ENCODE assay signal across 12 mouse cellular contexts in genomic region chr13:106876278-106876677, GRCm38 (mm10).
DNase-seq lines count a peak whose midpoint lies in the region; ATAC-seq and TF ChIP-seq lines count a peak whose summit lies in the region.
"Had no signal": no experiment of that assay in that cellular context is flagged by ENCODE, and none has a peak within 500 bp of the region (broad histone marks: within the 10 kb centered on the region; RNA-seq: fewer than 3 reads in every experiment).

No protein-coding gene starts in this region.

- H3K27me3 ChIP-seq in forebrain, postnatal 0 days (ENCODE audit: insufficient read depth, low read length), result no peaks in the 10 kb centered on the region
- H3K27me3 ChIP-seq in forebrain, embryonic 13.5 days, result no peaks in the 10 kb centered on the region
- no peaks in the 10 kb centered on the region for H3K27me3 ChIP-seq in midbrain, embryonic 15.5 days (replicated peaks)
- H3K27me3 ChIP-seq: embryonic facial prominence, embryonic 15.5 days; heart, embryonic 15.5 days had no signal

- H3K36me3 ChIP-seq in forebrain, postnatal 0 days (ENCODE audit: insufficient read depth), result peaks cover 3% of the 10 kb centered on the region; the same call in 1 of the 2 replicates
- peaks cover 29% of the 10 kb centered on the region for H3K36me3 ChIP-seq in forebrain, embryonic 13.5 days (ENCODE audit: poor library complexity, severe bottlenecking)
- peaks cover 3% of the 10 kb centered on the region; the same call in 1 of the 2 replicates for H3K36me3 ChIP-seq in midbrain, embryonic 15.5 days (replicated peaks)

- TF ChIP-seq CTCF in forebrain, postnatal 0 days (IDR thresholded peaks at IDR 0.05; ENCODE audit: low read depth), result peak; percentile 32; the same call in 1 of the 2 replicates

- no peak overlapping the region for H3K4me2 ChIP-seq in forebrain, postnatal 0 days (ENCODE audit: low read depth)
- no peak overlapping the region for H3K4me2 ChIP-seq in forebrain, embryonic 13.5 days
- H3K4me2 ChIP-seq in midbrain, embryonic 15.5 days, result no peak overlapping the region
- H3K4me2 ChIP-seq: embryonic facial prominence, embryonic 15.5 days; heart, embryonic 15.5 days had no signal

- no peak overlapping the region for H3K27ac ChIP-seq in forebrain, postnatal 0 days (ENCODE audit: low read depth, low read length)
- H3K27ac ChIP-seq in forebrain, embryonic 13.5 days, result no peak overlapping the region
- no peak overlapping the region for H3K27ac ChIP-seq in midbrain, embryonic 15.5 days
- H3K27ac ChIP-seq: embryonic facial prominence, embryonic 15.5 days; heart, embryonic 15.5 days; midbrain, embryonic 10.5 days had no signal

- no peaks in the 10 kb centered on the region for H3K9me3 ChIP-seq in forebrain, postnatal 0 days (ENCODE audit: low read length)
- H3K9me3 ChIP-seq in forebrain, embryonic 13.5 days (replicated peaks), result no peaks in the 10 kb centered on the region
- H3K9me3 ChIP-seq in midbrain, embryonic 15.5 days, result no peaks in the 10 kb centered on the region
- H3K9me3 ChIP-seq: embryonic facial prominence, embryonic 15.5 days; heart, embryonic 15.5 days; midbrain, embryonic 10.5 days had no signal

- 97% methylated on average over 1 of the region's 1 CpGs for WGBS in forebrain, postnatal 0 days
- 90% methylated on average over 1 of the region's 1 CpGs for WGBS in forebrain, embryonic 13.5 days
- WGBS in midbrain, embryonic 15.5 days, result 90% methylated on average over 1 of the region's 1 CpGs

- ATAC-seq in forebrain, postnatal 0 days, result no peak
- ATAC-seq in forebrain, embryonic 13.5 days, result no peak
- no peak for ATAC-seq in midbrain, embryonic 15.5 days (replicated peaks)

- H3K9ac ChIP-seq in forebrain, postnatal 0 days, result no peak overlapping the region
- no peak overlapping the region for H3K9ac ChIP-seq in forebrain, embryonic 13.5 days
- no peak overlapping the region for H3K9ac ChIP-seq in midbrain, embryonic 15.5 days
- H3K9ac ChIP-seq: embryonic facial prominence, embryonic 15.5 days; heart, embryonic 15.5 days had no signal

- H3K4me3 ChIP-seq in forebrain, postnatal 0 days (ENCODE audit: low read depth, low read length), result no peak overlapping the region
- H3K4me3 ChIP-seq in forebrain, embryonic 13.5 days, result no peak overlapping the region
- no peak overlapping the region for H3K4me3 ChIP-seq in midbrain, embryonic 15.5 days
- H3K4me3 ChIP-seq: embryonic facial prominence, embryonic 15.5 days; heart, embryonic 15.5 days; midbrain, embryonic 10.5 days had no signal

- no peak for DNase-seq in forebrain, postnatal 0 days
- DNase-seq in thymus, postnatal 14 days, result peak; percentile 7
- no peak for DNase-seq in thymus, postnatal 36 days
- DNase-seq in fibroblast of lung, adult 2 months (ENCODE audit: low read depth), result peak; percentile 6
- no peak for DNase-seq in MN1 (ENCODE audit: low spot score)
- no peak for DNase-seq in ovary, postnatal 10 days (ENCODE audit: low spot score)
- DNase-seq: right cerebral cortex, postnatal 25 days had no signal

- no peaks in the 10 kb centered on the region for H3K4me1 ChIP-seq in forebrain, postnatal 0 days (ENCODE audit: insufficient read depth)
- no peaks in the 10 kb centered on the region for H3K4me1 ChIP-seq in forebrain, embryonic 13.5 days
- H3K4me1 ChIP-seq in midbrain, embryonic 15.5 days, result no peaks in the 10 kb centered on the region
- H3K4me1 ChIP-seq: embryonic facial prominence, embryonic 15.5 days; heart, embryonic 15.5 days; midbrain, embryonic 10.5 days had no signal

Comparison
In these comparisons a context has a peak if more than half of its experiments do, and no peak if none do; other contexts are left out.
1. DNase-seq: peak in thymus, postnatal 14 days (single experiment) and fibroblast of lung, adult 2 months (single experiment); none in forebrain, postnatal 0 days (single experiment), thymus, postnatal 36 days (0 of 2), MN1 (single experiment) and ovary, postnatal 10 days (single experiment).